Mouse (Mus musculus): Measurements from ENCODE around the gene Ppp1r1b.

DNA sequence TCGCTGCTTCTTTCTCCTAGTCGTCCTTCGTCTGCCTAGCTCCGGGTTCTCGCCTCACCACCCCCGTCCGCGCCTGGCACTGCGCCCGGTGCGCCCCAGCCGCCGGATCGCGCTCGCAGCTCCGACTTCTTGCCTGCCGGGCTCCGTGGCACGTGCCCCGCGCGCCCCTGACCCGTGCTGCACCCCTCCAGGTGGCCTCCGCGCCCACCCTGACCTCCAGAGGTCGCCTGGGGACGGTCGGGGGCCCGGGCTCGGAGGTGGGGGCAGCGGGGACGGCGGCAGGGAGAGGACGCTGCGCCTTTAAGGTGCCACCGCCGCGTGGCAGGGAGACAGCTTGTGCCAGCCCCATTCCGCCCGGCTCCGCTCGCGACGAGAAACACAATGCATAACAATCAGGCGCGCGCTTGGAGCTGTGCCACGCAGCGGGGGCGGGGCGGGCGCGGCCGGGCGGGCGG lies 9.7 kb upstream of the Ppp1r1b start:
- no peak for TF ChIP-seq CTCF (IDR thresholded peaks at IDR 0.05; ENCODE audit: low read depth)
- no peak for TF ChIP-seq EP300 (IDR thresholded peaks at IDR 0.05; ENCODE audit: low read depth)

Measured in heart, postnatal 0 days (tissue).